Comparison of ENCODE assay signal across 8 mouse cellular contexts in genomic region chr1:131555042-131555812, GRCm38 (mm10). TPM values are rescaled to one million over a fixed set of nuclear protein-coding genes. Genes with fewer than 3 reads are reported as not detected.
DNase-seq lines count a peak whose midpoint lies in the region; ATAC-seq and TF ChIP-seq lines count a peak whose summit lies in the region.

No protein-coding gene starts in this region.

- no peak for TF ChIP-seq POLR2A in brain, embryonic 14.5 days (IDR thresholded peaks at IDR 0.05; ENCODE audit: borderline replicate concordance, extremely low read depth, insufficient read depth, insufficient read length, poor library complexity, severe bottlenecking)
- TF ChIP-seq POLR2A in liver, adult 2 months (IDR thresholded peaks at IDR 0.05; ENCODE audit: extremely low read depth, insufficient read depth, low read length), result no peak
- TF ChIP-seq POLR2A in myocyte (IDR thresholded peaks at IDR 0.05; ENCODE audit: insufficient read length, low read depth), result no peak

- DNase-seq in CD4-positive helper T cell, adult 2 months (ENCODE audit: low read depth, low spot score), result peak; percentile 87
- DNase-seq in brain, embryonic 14.5 days (ENCODE audit: low read depth), result peak; percentile 96
- peak; percentile 95 for DNase-seq in kidney, postnatal 0 days (ENCODE audit: low spot score)
- DNase-seq in liver, adult 2 months (ENCODE audit: extremely low read depth, low read depth, low spot score), result peak; percentile 63
- DNase-seq in spleen, postnatal 4 days (ENCODE audit: low spot score in 2 of 2), result peak; percentile 61 to 83

- no peaks in the 10 kb centered on the region for H3K79me2 ChIP-seq in liver, adult 2 months (ENCODE audit: control insufficient read depth, insufficient read depth, low read length)
- H3K79me2 ChIP-seq in myocyte (ENCODE audit: control insufficient read depth, insufficient read depth), result no peaks in the 10 kb centered on the region

- no peaks in the 10 kb centered on the region for H3K9me3 ChIP-seq in heart, embryonic 13.5 days
- H3K9me3 ChIP-seq in kidney, postnatal 0 days (replicated peaks; ENCODE audit: low read length), result no peaks in the 10 kb centered on the region

- 10% methylated on average over 13 of the region's 13 CpGs for WGBS in heart, embryonic 13.5 days
- 8% methylated on average over 13 of the region's 13 CpGs for WGBS in kidney, postnatal 0 days
- WGBS in liver, adult 2 months, result 5% methylated on average over 13 of the region's 13 CpGs

- H3K27me3 ChIP-seq in heart, embryonic 13.5 days (replicated peaks), result no peaks in the 10 kb centered on the region
- no peaks in the 10 kb centered on the region for H3K27me3 ChIP-seq in kidney, postnatal 0 days (ENCODE audit: insufficient read depth, low read length)
- H3K27me3 ChIP-seq in liver, adult 2 months (ENCODE audit: control insufficient read depth, insufficient read depth, low read length), result no peaks in the 10 kb centered on the region
- H3K27me3 ChIP-seq in myocyte (ENCODE audit: control insufficient read depth, insufficient read depth, insufficient read length), result no peaks in the 10 kb centered on the region

- peak; percentile 66 for ATAC-seq in erythroid progenitor cell, adult 5-6 weeks (replicated peaks; ENCODE audit: low FRiP score, poor library complexity, severe bottlenecking)
- no peak for ATAC-seq in heart, embryonic 13.5 days (ENCODE audit: extremely low read depth, insufficient number of reproducible peaks, low FRiP score, low TSS enrichment)
- peak; percentile 85 for ATAC-seq in kidney, postnatal 0 days (replicated peaks; ENCODE audit: low FRiP score, low read depth)

- 0 out of 2 replicates have a peak overlapping the region, but pooled peaks have one; percentile 22 for H3K4me3 ChIP-seq in heart, embryonic 13.5 days
- no peak overlapping the region for H3K4me3 ChIP-seq in kidney, postnatal 0 days (replicated peaks; ENCODE audit: low read depth, low read length)
- no peak overlapping the region for H3K4me3 ChIP-seq in liver, adult 2 months (ENCODE audit: insufficient read depth, low read depth, low read length)
- H3K4me3 ChIP-seq in myocyte, result no peak overlapping the region

- H3K4me1 ChIP-seq in heart, embryonic 13.5 days, result peaks cover 5% of the 10 kb centered on the region
- H3K4me1 ChIP-seq in kidney, postnatal 0 days (replicated peaks; ENCODE audit: insufficient read depth, low read length), result no peaks in the 10 kb centered on the region
- peaks cover 2% of the 10 kb centered on the region; the same call in 1 of the 2 replicates for H3K4me1 ChIP-seq in liver, adult 2 months (ENCODE audit: control insufficient read depth, insufficient read depth, low read length)

- peak overlapping the region; percentile 67 for H3K9ac ChIP-seq in heart, embryonic 13.5 days
- no peak overlapping the region for H3K9ac ChIP-seq in kidney, postnatal 0 days (ENCODE audit: low read depth, low read length)
- no peak overlapping the region for H3K9ac ChIP-seq in liver, adult 2 months (ENCODE audit: low read depth, low read length)

- peak; percentile 87; the same call in 1 of the 2 replicates for TF ChIP-seq CTCF in brain, embryonic 14.5 days (IDR thresholded peaks at IDR 0.05; ENCODE audit: borderline replicate concordance, extremely low read depth, insufficient read depth, insufficient read length)
- peak; percentile 96 for TF ChIP-seq CTCF in kidney, postnatal 0 days (IDR thresholded peaks at IDR 0.05; ENCODE audit: low read depth)
- peak; percentile 78 for TF ChIP-seq CTCF in liver, adult 2 months (IDR thresholded peaks at IDR 0.05; ENCODE audit: low read depth, low read length)

- H3K4me2 ChIP-seq in heart, embryonic 13.5 days, result peak overlapping the region; percentile 58
- H3K4me2 ChIP-seq in kidney, postnatal 0 days (ENCODE audit: low read length), result peak overlapping the region; percentile 27; the same call in 1 of the 2 replicates
- peak overlapping the region; percentile 67 for H3K4me2 ChIP-seq in myocyte (ENCODE audit: low read depth)

- H3ac ChIP-seq in myocyte (ENCODE audit: control insufficient read depth, insufficient read length), result no peak overlapping the region

- peak overlapping the region; percentile 82 for H3K27ac ChIP-seq in heart, embryonic 13.5 days (replicated peaks)
- H3K27ac ChIP-seq in kidney, postnatal 0 days, result no peak overlapping the region
- H3K27ac ChIP-seq in liver, adult 2 months (replicated peaks; ENCODE audit: insufficient read depth, low read depth, low read length), result no peak overlapping the region

- no peaks in the 10 kb centered on the region for H3K36me3 ChIP-seq in heart, embryonic 13.5 days
- H3K36me3 ChIP-seq in kidney, postnatal 0 days (ENCODE audit: insufficient read depth, low read length), result no peaks in the 10 kb centered on the region
- no peaks in the 10 kb centered on the region for H3K36me3 ChIP-seq in liver, adult 2 months (ENCODE audit: control insufficient read depth, insufficient read depth, low read length)
- no peaks in the 10 kb centered on the region for H3K36me3 ChIP-seq in myocyte (ENCODE audit: control insufficient read depth, insufficient read depth)

TF ChIP-seq in myocyte, 11 proteins besides CTCF, POLR2A, EP300 and RAD21:
- TF ChIP-seq USF1 (IDR thresholded peaks at IDR 0.05; ENCODE audit: low read depth) (no peak), POLR2AphosphoS2 (IDR thresholded peaks at IDR 0.05; ENCODE audit: insufficient read length, low read depth) (no peak), MYOG (IDR thresholded peaks at IDR 0.05; ENCODE audit: control insufficient read depth in 1 of 3, insufficient read depth in 1 of 3, insufficient read length in 2 of 3, low read depth in 2 of 3) (no peak), SRF (IDR thresholded peaks at IDR 0.05; ENCODE audit: control insufficient read depth, insufficient read length, low read depth) (no peak), REST (IDR thresholded peaks at IDR 0.05; ENCODE audit: insufficient read depth, insufficient read length) (no peak), MAX (IDR thresholded peaks at IDR 0.05; ENCODE audit: low read depth) (no peak), TCF12 (IDR thresholded peaks at IDR 0.05; ENCODE audit: insufficient read depth, poor library complexity, severe bottlenecking) (no peak), E2F4 (IDR thresholded peaks at IDR 0.05; ENCODE audit: insufficient read depth) (no peak), CEBPB (IDR thresholded peaks at IDR 0.05; ENCODE audit: insufficient read depth, poor library complexity, severe bottlenecking) (no peak), TCF3 (IDR thresholded peaks at IDR 0.05; ENCODE audit: insufficient read length, low read depth) (no peak), MYOD1 (IDR thresholded peaks at IDR 0.05; ENCODE audit: control insufficient read depth in 1 of 3, insufficient read length in 2 of 3, low read depth in 2 of 3) (no peak)

RNA-seq across cellular contexts. Expression of gene Fam72a, which starts 27.5 kb away (rescaled TPM):
- polyA plus RNA-seq in brain, embryonic 14.5 days (2012; rRNA removed), result 1.1 and 2.1 TPM in 2 replicates
- total RNA-seq in erythroid progenitor cell, adult 5-6 weeks (2015; ENCODE audit: low replicate concordance), result 1.1 TPM in 1 of 2 replicates, not detected in the other
- total RNA-seq in erythroid progenitor cell, adult 5-6 weeks (2017; ENCODE audit: low replicate concordance), result 1.3 TPM in 1 of 2 replicates, not detected in the other
- polyA plus RNA-seq in heart, embryonic 13.5 days (2015; fragmentation: Nextera tagmentation; extraction: Ambion mirVana), result 2.4 and 3.1 TPM in 2 replicates
- 1.7 and 1.8 TPM in 2 replicates for polyA plus RNA-seq in kidney, postnatal 0 days (2015; fragmentation: Nextera tagmentation; extraction: Ambion mirVana)
- 0.65 and 1.0 TPM in 2 replicates for total RNA-seq in liver, adult 2 months (2014; rRNA removed)
- polyA plus RNA-seq in liver, adult 2 months (2012; rRNA removed), result 0.19 and 0.24 TPM in 2 replicates
- polyA plus RNA-seq in myocyte (2012; fragmentation: generic; extraction: Trizol), result 1.9 TPM

RNA-seq across cellular contexts. Expression of gene Srgap2, which starts 28.1 kb away (rescaled TPM):
- 31.5 and 51.1 TPM in 2 replicates for polyA plus RNA-seq in brain, embryonic 14.5 days (2012; rRNA removed)
- total RNA-seq in erythroid progenitor cell, adult 5-6 weeks (2015; ENCODE audit: low replicate concordance), result 20.1 and 31.4 TPM in 2 replicates
- 22.8 and 31.3 TPM in 2 replicates for total RNA-seq in erythroid progenitor cell, adult 5-6 weeks (2017; ENCODE audit: low replicate concordance)
- 13.2 and 15.8 TPM in 2 replicates for polyA plus RNA-seq in heart, embryonic 13.5 days (2015; fragmentation: Nextera tagmentation; extraction: Ambion mirVana)
- 6.9 and 8.3 TPM in 2 replicates for polyA plus RNA-seq in kidney, postnatal 0 days (2015; fragmentation: Nextera tagmentation; extraction: Ambion mirVana)
- total RNA-seq in liver, adult 2 months (2014; rRNA removed), result 6.6 and 10.6 TPM in 2 replicates
- 5.8 and 7.4 TPM in 2 replicates for polyA plus RNA-seq in liver, adult 2 months (2012; rRNA removed)
- polyA plus RNA-seq in myocyte (2012; fragmentation: generic; extraction: Trizol), result 19.1 TPM

RNA-seq across cellular contexts. Expression of gene Avpr1b, which starts 43.8 kb away (rescaled TPM):
- polyA plus RNA-seq in brain, embryonic 14.5 days (2012; rRNA removed), result not detected in 2 replicates
- not detected in 2 replicates for total RNA-seq in erythroid progenitor cell, adult 5-6 weeks (2015; ENCODE audit: low replicate concordance)
- not detected in 2 replicates for total RNA-seq in erythroid progenitor cell, adult 5-6 weeks (2017; ENCODE audit: low replicate concordance)
- polyA plus RNA-seq in heart, embryonic 13.5 days (2015; fragmentation: Nextera tagmentation; extraction: Ambion mirVana), result not detected in 2 replicates
- not detected in 2 replicates for polyA plus RNA-seq in kidney, postnatal 0 days (2015; fragmentation: Nextera tagmentation; extraction: Ambion mirVana)
- total RNA-seq in liver, adult 2 months (2014; rRNA removed), result not detected in 2 replicates
- not detected in 2 replicates for polyA plus RNA-seq in liver, adult 2 months (2012; rRNA removed)
- polyA plus RNA-seq in myocyte (2012; fragmentation: generic; extraction: Trizol), result not detected
